Mouse (Mus musculus) intestine, embryonic 15.5 days (tissue): ENCODE results near the gene Sh3d21. TPM values are rescaled to one million over a fixed set of nuclear protein-coding genes. Genes with fewer than 3 reads are reported as not detected.
"Not testable (repeated sequence)": the region's sequence is repeated elsewhere in the genome, so short reads cannot be mapped to it uniquely, and the experiment has no call there.

ENCODE experiments used
- ATAC-seq: fragments of 200-750 bp; cut with Nextera tagmentation; 2 replicates; pipeline ENCODE4 v1.8.0; 2017; ENCODE audit warnings: moderate TSS enrichment, moderate library complexity
- H3K27ac ChIP-seq: fragments of 300-500 bp; sonication (generic); 2 replicates; pipeline ENCODE4 v1.5.1; 2015; ENCODE audit warnings: mild to moderate bottlenecking, inconsistent platforms
- H3K27me3 ChIP-seq: fragments of 300-500 bp; sonication (generic); replicated peaks from 2 replicates; pipeline ENCODE4 v1.6.1; 2015; ENCODE audit warnings: inconsistent platforms
- H3K36me3 ChIP-seq: fragments of 300-500 bp; sonication (generic); 2 replicates; pipeline ENCODE4 v1.6.1; 2015; ENCODE audit warnings: inconsistent platforms
- H3K4me1 ChIP-seq: fragments of 300-500 bp; sonication (generic); replicated peaks from 2 replicates; pipeline ENCODE4 v1.6.1; 2015; ENCODE audit warnings: inconsistent platforms
- H3K4me2 ChIP-seq: fragments of 300-500 bp; sonication (generic); replicated peaks from 2 replicates; pipeline ENCODE4 v1.6.1; 2015; ENCODE audit warnings: mild to moderate bottlenecking, inconsistent platforms
- H3K4me3 ChIP-seq: fragments of 300-500 bp; sonication (generic); replicated peaks from 2 replicates; pipeline ENCODE4 v1.5.1; 2015; ENCODE audit warnings: inconsistent platforms
- H3K9ac ChIP-seq: fragments of 300-500 bp; sonication (generic); 2 replicates; pipeline ENCODE4 v1.6.1; 2015; ENCODE audit warnings: inconsistent platforms
- H3K9me3 ChIP-seq: fragments of 300-500 bp; sonication (generic); 2 replicates; pipeline ENCODE4 v1.6.1; 2016; ENCODE audit warnings: inconsistent platforms
- WGBS: fragments of 180-500 bp; shearing (Covaris S2); methylation state at CpG from one replicate; pipeline ENCODE4 v1.1.7; 2015; 5-methylcytosine and 5-hydroxymethylcytosine counted together
- polyA plus RNA-seq: library from polyadenylated mRNA; unstranded; fragments of >200 nt; fragmentation: Nextera tagmentation; extraction: Ambion mirVana; gene quantifications from 2 replicates; pipeline ENCODE4 v1.2.1, GENCODE M21; 2015

The Sh3d21 gene
- polyA plus RNA-seq, 1 experiment from 2014 or later, result 12.9 TPM

GRCm38 (mm10) chr4:126197485-126197884 lies 34.2 kb upstream of the Sh3d21 start:
- Histone ChIP-seq H3K27ac (no peak overlapping the region), H3K9ac (no peak overlapping the region), H3K27me3 (no peaks in the 10 kb centered on the region), H3K9me3 (no peaks in the 10 kb centered on the region), H3K4me1 (peaks cover 23% of the 10 kb centered on the region), H3K36me3 (no peaks in the 10 kb centered on the region), H3K4me3 (no peak overlapping the region), H3K4me2 (no peak overlapping the region)
- no peak for ATAC-seq
- WGBS, result 64% methylated on average over 3 of the region's 3 CpGs

GRCm38 (mm10) chr4:126194916-126195315 lies 31.6 kb upstream of the Sh3d21 start:
- 85% methylated on average over 4 of the region's 4 CpGs for WGBS
- H3K36me3 ChIP-seq, result peaks cover 2% of the 10 kb centered on the region; the same call in 1 of the 2 replicates

GRCm38 (mm10) chr4:126194216-126194615 lies 30.9 kb upstream of the Sh3d21 start:
- no peak overlapping the region for H3K9ac ChIP-seq
- no peak overlapping the region for H3K4me3 ChIP-seq
- H3K9me3 ChIP-seq, result no peaks in the 10 kb centered on the region
- no peak overlapping the region for H3K4me2 ChIP-seq
- no peak for ATAC-seq
- no peaks in the 10 kb centered on the region for H3K27me3 ChIP-seq
- H3K36me3 ChIP-seq, result peaks cover 2% of the 10 kb centered on the region; the same call in 1 of the 2 replicates
- H3K4me1 ChIP-seq, result peaks cover 8% of the 10 kb centered on the region; the same call in 1 of the 2 replicates
- H3K27ac ChIP-seq, result no peak overlapping the region

More at GRCm38 (mm10) chr4:126194916-126195315, 31.6 kb upstream of the Sh3d21 start:
- Histone ChIP-seq H3K9me3 (no peaks in the 10 kb centered on the region), H3K4me1 (peaks cover 13% of the 10 kb centered on the region), H3K9ac (no peak overlapping the region), H3K4me2 (no peak overlapping the region), H3K27ac (no peak overlapping the region), H3K27me3 (no peaks in the 10 kb centered on the region), H3K4me3 (no peak overlapping the region)
- ATAC-seq, result no peak

GRCm38 (mm10) chr4:126190636-126191035 lies 27.3 kb upstream of the Sh3d21 start:
- H3K9me3 ChIP-seq, result no peaks in the 10 kb centered on the region
- H3K4me1 ChIP-seq, result no peaks in the 10 kb centered on the region
- H3K9ac ChIP-seq, result no peak overlapping the region
- no peak overlapping the region for H3K4me3 ChIP-seq
- H3K27ac ChIP-seq, result no peak overlapping the region
- H3K4me2 ChIP-seq, result no peak overlapping the region
- H3K27me3 ChIP-seq, result no peaks in the 10 kb centered on the region
- H3K36me3 ChIP-seq, result peaks cover 5% of the 10 kb centered on the region; the same call in 1 of the 2 replicates
- WGBS, result 90% methylated on average over 2 of the region's 2 CpGs
- ATAC-seq, result no peak

GRCm38 (mm10) chr4:126187096-126187495 lies 23.8 kb upstream of the Sh3d21 start:
- Histone ChIP-seq H3K4me3 (no peak overlapping the region), H3K4me2 (no peak overlapping the region), H3K9ac (no peak overlapping the region), H3K9me3 (no peaks in the 10 kb centered on the region), H3K36me3 (peaks cover 5% of the 10 kb centered on the region; the same call in 1 of the 2 replicates), H3K27me3 (no peaks in the 10 kb centered on the region), H3K27ac (no peak overlapping the region), H3K4me1 (no peaks in the 10 kb centered on the region)
- WGBS, result 86% methylated on average over 3 of the region's 3 CpGs
- no peak for ATAC-seq

- Histone ChIP-seq H3K27me3 (no peaks in the 10 kb centered on the region), H3K4me2 (no peak overlapping the region), H3K4me1 (0 out of 2 replicates have a peak, but pooled peaks cover 4% of the 10 kb centered on the region), H3K9me3 (no peaks in the 10 kb centered on the region), H3K36me3 (peaks cover 18% of the 10 kb centered on the region), H3K9ac (no peak overlapping the region), H3K4me3 (no peak overlapping the region), H3K27ac (no peak overlapping the region)
- WGBS, result 77% methylated on average over 5 of the region's 5 CpGs
- ATAC-seq, result no peak
Measured at GRCm38 (mm10) chr4:126183034-126183433, 19.7 kb upstream of the Sh3d21 start.

- peaks cover 31% of the 10 kb centered on the region for H3K36me3 ChIP-seq
- no peak overlapping the region for H3K4me2 ChIP-seq
- peak; percentile 77 for ATAC-seq
- no peaks in the 10 kb centered on the region for H3K9me3 ChIP-seq
- H3K9ac ChIP-seq, result no peak overlapping the region
- 54% methylated on average over 7 of the region's 7 CpGs for WGBS
- H3K27ac ChIP-seq, result no peak overlapping the region
- 0 out of 2 replicates have a peak, but pooled peaks cover 4% of the 10 kb centered on the region for H3K4me1 ChIP-seq
- no peak overlapping the region for H3K4me3 ChIP-seq
- H3K27me3 ChIP-seq, result no peaks in the 10 kb centered on the region
Measured at GRCm38 (mm10) chr4:126181170-126181957, 18.1 kb upstream of the Sh3d21 start.

- H3K9ac ChIP-seq, H3K27ac ChIP-seq, H3K9me3 ChIP-seq, ATAC-seq, H3K4me2 ChIP-seq, H3K4me1 ChIP-seq, H3K4me3 ChIP-seq, H3K27me3 ChIP-seq: not testable (repeated sequence)
- peaks cover 47% of the 10 kb centered on the region for H3K36me3 ChIP-seq
- 80% methylated on average over 7 of the region's 7 CpGs for WGBS
Measured at GRCm38 (mm10) chr4:126175980-126176379, 12.7 kb upstream of the Sh3d21 start.

- H3K36me3 ChIP-seq, result peaks cover 46% of the 10 kb centered on the region
- H3K27ac ChIP-seq, result no peak overlapping the region
- 84% methylated on average over 5 of the region's 5 CpGs for WGBS
- no peaks in the 10 kb centered on the region for H3K27me3 ChIP-seq
- no peaks in the 10 kb centered on the region for H3K9me3 ChIP-seq
- no peak overlapping the region for H3K4me2 ChIP-seq
- H3K9ac ChIP-seq, result no peak overlapping the region
- no peak for ATAC-seq
- H3K4me3 ChIP-seq, result no peak overlapping the region
- H3K4me1 ChIP-seq, result no peaks in the 10 kb centered on the region
Measured at GRCm38 (mm10) chr4:126173800-126174199, 10.5 kb upstream of the Sh3d21 start.

GRCm38 (mm10) chr4:126170737-126171136 lies 7.4 kb upstream of the Sh3d21 start:
- H3K4me1 ChIP-seq, H3K4me3 ChIP-seq, H3K27me3 ChIP-seq, H3K4me2 ChIP-seq, H3K9ac ChIP-seq, ATAC-seq, H3K9me3 ChIP-seq, H3K27ac ChIP-seq: not testable (repeated sequence)
- H3K36me3 ChIP-seq, result peaks cover 45% of the 10 kb centered on the region
- 95% methylated on average over 5 of the region's 5 CpGs for WGBS

GRCm38 (mm10) chr4:126168851-126169250 lies 5.6 kb upstream of the Sh3d21 start:
- peaks cover 39% of the 10 kb centered on the region for H3K36me3 ChIP-seq
- no peaks in the 10 kb centered on the region for H3K4me1 ChIP-seq

GRCm38 (mm10) chr4:126166084-126166483 lies 2.8 kb upstream of the Sh3d21 start:
- H3K4me1 ChIP-seq, result peaks cover 17% of the 10 kb centered on the region
- no peak overlapping the region for H3K9ac ChIP-seq
- peaks cover 34% of the 10 kb centered on the region for H3K36me3 ChIP-seq
- no peak overlapping the region for H3K4me3 ChIP-seq
- no peaks in the 10 kb centered on the region for H3K9me3 ChIP-seq
- WGBS, result 76% methylated on average over 3 of the region's 3 CpGs
- H3K27ac ChIP-seq, result no peak overlapping the region
- H3K4me2 ChIP-seq, result no peak overlapping the region
- ATAC-seq, result no peak
- H3K27me3 ChIP-seq, result no peaks in the 10 kb centered on the region

More at GRCm38 (mm10) chr4:126168851-126169250, 5.6 kb upstream of the Sh3d21 start:
- Histone ChIP-seq H3K27ac (no peak overlapping the region), H3K4me2 (no peak overlapping the region), H3K9ac (no peak overlapping the region), H3K9me3 (no peaks in the 10 kb centered on the region), H3K27me3 (no peaks in the 10 kb centered on the region), H3K4me3 (no peak overlapping the region)
- WGBS, result 89% methylated on average over 6 of the region's 6 CpGs
- no peak for ATAC-seq

- not testable (repeated sequence) for H3K9ac ChIP-seq, H3K9me3 ChIP-seq, H3K4me3 ChIP-seq, H3K4me2 ChIP-seq, ATAC-seq, H3K27me3 ChIP-seq, H3K27ac ChIP-seq
- H3K36me3 ChIP-seq, result peaks cover 26% of the 10 kb centered on the region
- peaks cover 17% of the 10 kb centered on the region for H3K4me1 ChIP-seq
- WGBS, result 65% methylated on average over 9 of the region's 10 CpGs
Measured at GRCm38 (mm10) chr4:126165092-126165491, 1.8 kb upstream of the Sh3d21 start.
